In genomic region chr2:17363337-17364216, GRCm38 (mm10) we compare ENCODE assay signal across 13 mouse cellular contexts.
A peak's percentile ranks its signal among the peaks of the same experiment; 100 is the strongest.
DNase-seq lines count a peak whose midpoint lies in the region; ATAC-seq and TF ChIP-seq lines count a peak whose summit lies in the region.
"Had no signal": no experiment of that assay in that cellular context is flagged by ENCODE, and none has a peak within 500 bp of the region (broad histone marks: within the 10 kb centered on the region; RNA-seq: fewer than 3 reads in every experiment).

No protein-coding gene starts in this region.

- no peak for ATAC-seq in heart, embryonic 13.5 days (ENCODE audit: extremely low read depth, insufficient number of reproducible peaks, low FRiP score, low TSS enrichment)
- peak; percentile 82 for ATAC-seq in lung, embryonic 14.5 days (ENCODE audit: insufficient read depth)
- no peak; the same call in 1 of the 2 replicates for ATAC-seq in embryonic facial prominence, embryonic 15.5 days (ENCODE audit: insufficient number of reproducible peaks, low FRiP score, low TSS enrichment, low read depth)

- intact Hi-C loops in heart, postnatal 36 days (cut with DNase I) = no loop called here
- intact Hi-C loops in left cerebral cortex, postnatal 14 days (cut with DNase I) = no loop called here

- no peaks in the 10 kb centered on the region for H3K27me3 ChIP-seq in heart, embryonic 13.5 days (replicated peaks)
- H3K27me3 ChIP-seq in lung, embryonic 14.5 days (ENCODE audit: insufficient read depth, low read length) = no peaks in the 10 kb centered on the region
- no peaks in the 10 kb centered on the region for H3K27me3 ChIP-seq in embryonic facial prominence, embryonic 15.5 days
- H3K27me3 ChIP-seq in thymus, adult 2 months (ENCODE audit: control insufficient read depth, insufficient read depth, low read length) = no peaks in the 10 kb centered on the region
- H3K27me3 ChIP-seq: limb, embryonic 13.5 days; neural tube, embryonic 12.5 days had no signal

- no peak for TF ChIP-seq CTCF in lung, embryonic 14.5 days (IDR thresholded peaks at IDR 0.05; ENCODE audit: low read depth)
- TF ChIP-seq CTCF in thymus, adult 2 months (IDR thresholded peaks at IDR 0.05; ENCODE audit: borderline replicate concordance, control insufficient read depth, extremely low read depth, insufficient read depth, low read length, poor library complexity) = no peak

- H3K4me1 ChIP-seq in heart, embryonic 13.5 days = peaks cover 21% of the 10 kb centered on the region
- peaks cover 18% of the 10 kb centered on the region for H3K4me1 ChIP-seq in lung, embryonic 14.5 days (ENCODE audit: insufficient read depth)
- peaks cover 4% of the 10 kb centered on the region; the same call in 1 of the 2 replicates for H3K4me1 ChIP-seq in embryonic facial prominence, embryonic 15.5 days
- peaks cover 16% of the 10 kb centered on the region for H3K4me1 ChIP-seq in thymus, adult 2 months (replicated peaks; ENCODE audit: control insufficient read depth, insufficient read depth, low read length)
- H3K4me1 ChIP-seq: neural tube, embryonic 12.5 days had no signal

- H3K4me2 ChIP-seq in heart, embryonic 13.5 days = 0 out of 2 replicates have a peak overlapping the region, but pooled peaks have one; percentile 7
- H3K4me2 ChIP-seq in lung, embryonic 14.5 days = 0 out of 2 replicates have a peak overlapping the region, but pooled peaks have one; percentile 20
- peak overlapping the region; percentile 24 for H3K4me2 ChIP-seq in embryonic facial prominence, embryonic 15.5 days (replicated peaks)
- H3K4me2 ChIP-seq: limb, embryonic 13.5 days; neural tube, embryonic 12.5 days had no signal

- no peak overlapping the region for H3K4me3 ChIP-seq in heart, embryonic 13.5 days
- H3K4me3 ChIP-seq in lung, embryonic 14.5 days (ENCODE audit: low read depth, low read length) = no peak overlapping the region
- no peak overlapping the region for H3K4me3 ChIP-seq in embryonic facial prominence, embryonic 15.5 days (replicated peaks)
- no peak overlapping the region for H3K4me3 ChIP-seq in thymus, adult 2 months (ENCODE audit: control insufficient read depth, insufficient read depth, low read length)
- H3K4me3 ChIP-seq: limb, embryonic 13.5 days; neural tube, embryonic 12.5 days had no signal

- peak overlapping the region; percentile 61; the same call in 1 of the 2 replicates for H3K27ac ChIP-seq in heart, embryonic 13.5 days (replicated peaks)
- H3K27ac ChIP-seq in lung, embryonic 14.5 days (ENCODE audit: low read depth) = peak overlapping the region; percentile 67
- H3K27ac ChIP-seq in embryonic facial prominence, embryonic 15.5 days (replicated peaks) = peak overlapping the region; percentile 3; the same call in 1 of the 2 replicates
- peak overlapping the region; percentile 97 for H3K27ac ChIP-seq in thymus, adult 2 months (ENCODE audit: control insufficient read depth, insufficient read depth, low read length)
- H3K27ac ChIP-seq: limb, embryonic 13.5 days; neural tube, embryonic 12.5 days had no signal

- H3K36me3 ChIP-seq in heart, embryonic 13.5 days = peaks cover 56% of the 10 kb centered on the region
- H3K36me3 ChIP-seq in lung, embryonic 14.5 days (ENCODE audit: insufficient read depth) = no peaks in the 10 kb centered on the region
- H3K36me3 ChIP-seq in embryonic facial prominence, embryonic 15.5 days = no peaks in the 10 kb centered on the region
- H3K36me3 ChIP-seq in thymus, adult 2 months (ENCODE audit: control insufficient read depth, insufficient read depth, low read length) = peaks cover 11% of the 10 kb centered on the region; the same call in 1 of the 2 replicates
- H3K36me3 ChIP-seq: limb, embryonic 13.5 days; neural tube, embryonic 12.5 days had no signal

- 55% methylated on average over 12 of the region's 12 CpGs for WGBS in heart, embryonic 13.5 days
- WGBS in lung, embryonic 14.5 days = 36% methylated on average over 12 of the region's 12 CpGs
- 21% methylated on average over 12 of the region's 12 CpGs for WGBS in embryonic facial prominence, embryonic 15.5 days
- WGBS in thymus, adult 2 months = 5% methylated on average over 12 of the region's 12 CpGs

- no peak for DNase-seq in heart, postnatal 36 days
- peak; percentile 74 for DNase-seq in lung, embryonic 14.5 days
- no peak for DNase-seq in lung, postnatal 4 days
- DNase-seq in thymus, adult 2 months = peak; percentile 36
- DNase-seq in left cerebral cortex, postnatal 14 days (ENCODE audit: low spot score in 2 of 2) = no peak
- DNase-seq in right cerebral cortex, adult 2 months (ENCODE audit: low spot score in 2 of 2) = no peak
- DNase-seq: cerebellum, postnatal 25 days; gastrocnemius, postnatal 36 days; kidney, adult 9 months had no signal

- no peak for TF ChIP-seq POLR2A in thymus, adult 2 months (IDR thresholded peaks at IDR 0.05; ENCODE audit: control insufficient read depth, extremely low read depth, insufficient read depth, low read length, poor library complexity)

- no peaks in the 10 kb centered on the region for H3K9me3 ChIP-seq in heart, embryonic 13.5 days
- H3K9me3 ChIP-seq in lung, embryonic 14.5 days (ENCODE audit: low read depth, low read length) = no peaks in the 10 kb centered on the region
- no peaks in the 10 kb centered on the region for H3K9me3 ChIP-seq in embryonic facial prominence, embryonic 15.5 days (replicated peaks)
- H3K9me3 ChIP-seq: limb, embryonic 13.5 days; neural tube, embryonic 12.5 days had no signal

- no peak overlapping the region for H3K9ac ChIP-seq in heart, embryonic 13.5 days
- H3K9ac ChIP-seq in lung, embryonic 14.5 days = no peak overlapping the region
- H3K9ac ChIP-seq in embryonic facial prominence, embryonic 15.5 days = no peak overlapping the region
- H3K9ac ChIP-seq: limb, embryonic 13.5 days; neural tube, embryonic 12.5 days had no signal

Comparison
In these comparisons a context has a peak if more than half of its experiments do, and no peak if none do; other contexts are left out.
1. DNase-seq: peak in lung, embryonic 14.5 days (single experiment) and thymus, adult 2 months (single experiment); none in heart, postnatal 36 days (0 of 2), lung, postnatal 4 days (0 of 2), left cerebral cortex, postnatal 14 days (0 of 2) and right cerebral cortex, adult 2 months (0 of 2).
2. H3K27ac ChIP-seq: peak in every context shown above with its lines; median percentile 97 in thymus, adult 2 months; 67 in lung, embryonic 14.5 days; 61 in heart, embryonic 13.5 days; 3 in embryonic facial prominence, embryonic 15.5 days.
3. Peak in every context shown above with its lines, with median percentiles within 50 percentile points of each other: H3K4me2 ChIP-seq.